Comparison of ENCODE assay signal across 30 mouse cellular contexts in genomic region chr2:114059608-114060007, GRCm38 (mm10). TPM values are rescaled to one million over a fixed set of nuclear protein-coding genes. Genes with fewer than 3 reads are reported as not detected.
DNase-seq lines count a peak whose midpoint lies in the region; TF ChIP-seq lines count a peak whose summit lies in the region.
"Had no signal": no experiment of that assay in that cellular context is flagged by ENCODE, and none has a peak within 500 bp of the region (broad histone marks: within the 10 kb centered on the region; RNA-seq: fewer than 3 reads in every experiment).

No protein-coding gene starts in this region.

- H3K9ac ChIP-seq in heart, adult 2 months (ENCODE audit: low read depth, low read length) = no peak overlapping the region
- H3K9ac ChIP-seq: embryonic facial prominence, embryonic 12.5 days; embryonic facial prominence, embryonic 15.5 days; forebrain, embryonic 12.5 days; forebrain, embryonic 15.5 days; heart, embryonic 13.5 days; hindbrain, embryonic 13.5 days; intestine, embryonic 15.5 days had no signal

- 16% methylated on average over 1 of the region's 1 CpGs for WGBS in heart, adult 2 months
- 81% methylated on average over 1 of the region's 1 CpGs for WGBS in forebrain, embryonic 10.5 days

- no peak for TF ChIP-seq CTCF in heart, adult 2 months (IDR thresholded peaks at IDR 0.05)
- no peak for TF ChIP-seq CTCF in C2C12 (IDR thresholded peaks at IDR 0.05; ENCODE audit: control insufficient read depth, insufficient read depth, insufficient read length)

- H3K4me3 ChIP-seq in heart, adult 2 months = no peak overlapping the region
- no peak overlapping the region for H3K4me3 ChIP-seq in C2C12 (ENCODE audit: insufficient read depth, poor library complexity, severe bottlenecking)
- no peak overlapping the region for H3K4me3 ChIP-seq in myocyte
- no peak overlapping the region for H3K4me3 ChIP-seq in forebrain, embryonic 10.5 days
- H3K4me3 ChIP-seq: embryonic facial prominence, embryonic 12.5 days; embryonic facial prominence, embryonic 15.5 days; forebrain, embryonic 12.5 days; forebrain, embryonic 15.5 days; heart, embryonic 13.5 days; hindbrain, embryonic 10.5 days; hindbrain, embryonic 13.5 days; intestine, embryonic 15.5 days had no signal

- no peak for DNase-seq in heart, adult 2 months
- no peak for DNase-seq in heart, adult 9 months (ENCODE audit: low spot score in 2 of 2)
- peak; percentile 15 for DNase-seq in 3134 (ENCODE audit: extremely low read depth, insufficient read length, low spot score)
- DNase-seq in spleen, postnatal 4 days (ENCODE audit: low spot score in 2 of 2) = no peak
- no peak for DNase-seq in forebrain, embryonic 10.5 days (ENCODE audit: extremely low spot score, low spot score)
- DNase-seq: adrenal gland, postnatal 14 days; cerebellum, adult 11 months; cerebellum, adult 2 months; cerebellum, adult 9-11 months; cerebellum, postnatal 25 days; gastrocnemius, postnatal 25 days; heart, adult 18-20 months; heart, postnatal 36 days; kidney, adult 11 months had no signal

- no peak for TF ChIP-seq POLR2A in heart, adult 2 months (IDR thresholded peaks at IDR 0.05; ENCODE audit: insufficient read depth, low read depth, low read length)
- TF ChIP-seq POLR2A in myocyte (IDR thresholded peaks at IDR 0.05; ENCODE audit: insufficient read length, low read depth) = no peak

- no peak overlapping the region for H3ac ChIP-seq in C2C12 (ENCODE audit: control insufficient read depth, insufficient read length, low read depth)
- no peak overlapping the region for H3ac ChIP-seq in myocyte (ENCODE audit: control insufficient read depth, insufficient read length)

- intact Hi-C loops in heart, adult 2 months (cut with DNase I) = loop anchor here (5.0 kb wide), 1 partner anchor 192 kb away; no protein-coding TSS in a partner anchor

- peak overlapping the region; percentile 28; the same call in 1 of the 2 replicates for H3K27ac ChIP-seq in heart, adult 2 months
- no peak overlapping the region for H3K27ac ChIP-seq in forebrain, embryonic 10.5 days
- H3K27ac ChIP-seq: embryonic facial prominence, embryonic 12.5 days; embryonic facial prominence, embryonic 15.5 days; forebrain, embryonic 12.5 days; forebrain, embryonic 15.5 days; hindbrain, embryonic 10.5 days; hindbrain, embryonic 13.5 days; intestine, embryonic 15.5 days had no signal

- H3K4me1 ChIP-seq in heart, adult 2 months (ENCODE audit: control insufficient read depth, insufficient read depth, low read length) = peaks cover 1% of the 10 kb centered on the region; the same call in 1 of the 2 replicates
- H3K4me1 ChIP-seq in forebrain, embryonic 10.5 days = peaks cover 11% of the 10 kb centered on the region

- no peak for TF ChIP-seq EP300 in heart, adult 2 months (IDR thresholded peaks at IDR 0.05; ENCODE audit: insufficient read depth, low read depth, low read length)

- H3K36me3 ChIP-seq in heart, adult 2 months (ENCODE audit: control insufficient read depth, insufficient read depth, low read length) = peaks cover 31% of the 10 kb centered on the region
- no peaks in the 10 kb centered on the region for H3K36me3 ChIP-seq in C2C12 (ENCODE audit: control insufficient read depth, insufficient read depth)
- H3K36me3 ChIP-seq in myocyte (ENCODE audit: control insufficient read depth, insufficient read depth) = no peaks in the 10 kb centered on the region
- H3K36me3 ChIP-seq in forebrain, embryonic 10.5 days (replicated peaks) = no peaks in the 10 kb centered on the region
- H3K36me3 ChIP-seq: embryonic facial prominence, embryonic 12.5 days; embryonic facial prominence, embryonic 15.5 days; forebrain, embryonic 12.5 days; forebrain, embryonic 15.5 days; heart, embryonic 13.5 days; hindbrain, embryonic 10.5 days; hindbrain, embryonic 13.5 days; intestine, embryonic 15.5 days had no signal

- no peaks in the 10 kb centered on the region for H3K79me3 ChIP-seq in C2C12 (ENCODE audit: low read depth)

- H3K4me2 ChIP-seq in myocyte (ENCODE audit: low read depth) = peak overlapping the region; percentile 42
- H3K4me2 ChIP-seq: embryonic facial prominence, embryonic 12.5 days; embryonic facial prominence, embryonic 15.5 days; forebrain, embryonic 12.5 days; forebrain, embryonic 15.5 days; heart, embryonic 13.5 days; hindbrain, embryonic 13.5 days; intestine, embryonic 15.5 days had no signal

- no peaks in the 10 kb centered on the region for H3K9me3 ChIP-seq in forebrain, embryonic 10.5 days
- H3K9me3 ChIP-seq: embryonic facial prominence, embryonic 12.5 days; embryonic facial prominence, embryonic 15.5 days; forebrain, embryonic 12.5 days; forebrain, embryonic 15.5 days; heart, embryonic 13.5 days; hindbrain, embryonic 10.5 days; hindbrain, embryonic 13.5 days; intestine, embryonic 15.5 days had no signal

- H3K27me3 ChIP-seq in heart, adult 2 months (ENCODE audit: control insufficient read depth, insufficient read depth, low read length) = no peaks in the 10 kb centered on the region
- H3K27me3 ChIP-seq in C2C12 (ENCODE audit: control insufficient read depth, insufficient read depth, insufficient read length) (no peaks in the 10 kb centered on the region), myocyte (ENCODE audit: control insufficient read depth, insufficient read depth, insufficient read length) (no peaks in the 10 kb centered on the region)
- H3K27me3 ChIP-seq in forebrain, embryonic 10.5 days (ENCODE audit: poor library complexity, severe bottlenecking) = no peaks in the 10 kb centered on the region
- H3K27me3 ChIP-seq: embryonic facial prominence, embryonic 12.5 days; embryonic facial prominence, embryonic 15.5 days; forebrain, embryonic 12.5 days; forebrain, embryonic 15.5 days; heart, embryonic 13.5 days; hindbrain, embryonic 13.5 days; intestine, embryonic 15.5 days had no signal

- no peaks in the 10 kb centered on the region for H3K79me2 ChIP-seq in heart, adult 2 months (replicated peaks; ENCODE audit: control insufficient read depth, insufficient read depth, low read length)
- H3K79me2 ChIP-seq in C2C12 (ENCODE audit: control insufficient read depth, insufficient read depth) = no peaks in the 10 kb centered on the region
- H3K79me2 ChIP-seq in myocyte (ENCODE audit: control insufficient read depth, insufficient read depth) = no peaks in the 10 kb centered on the region

TF ChIP-seq in C2C12, 6 proteins besides CTCF, POLR2A, EP300 and RAD21:
- peak; percentile 73 for TF ChIP-seq FOSL1 (IDR thresholded peaks at IDR 0.05; ENCODE audit: insufficient read depth, low read length, poor library complexity, severe bottlenecking)
- no peak for TF ChIP-seq MAX (IDR thresholded peaks at IDR 0.05)
TF ChIP-seq in C2C12: peak in this region for 1.

TF ChIP-seq in myocyte, 11 proteins besides CTCF, POLR2A, EP300 and RAD21:
- TF ChIP-seq REST (IDR thresholded peaks at IDR 0.05; ENCODE audit: insufficient read depth, insufficient read length) (no peak), POLR2AphosphoS2 (IDR thresholded peaks at IDR 0.05; ENCODE audit: insufficient read length, low read depth) (no peak), SRF (IDR thresholded peaks at IDR 0.05; ENCODE audit: control insufficient read depth, insufficient read length, low read depth) (no peak), MYOD1 (IDR thresholded peaks at IDR 0.05; ENCODE audit: control insufficient read depth in 1 of 3, insufficient read length in 2 of 3, low read depth in 2 of 3) (no peak), MYOG (IDR thresholded peaks at IDR 0.05; ENCODE audit: control insufficient read depth in 1 of 3, insufficient read depth in 1 of 3, insufficient read length in 2 of 3, low read depth in 2 of 3) (no peak), E2F4 (IDR thresholded peaks at IDR 0.05; ENCODE audit: insufficient read depth) (no peak), MAX (IDR thresholded peaks at IDR 0.05; ENCODE audit: low read depth) (no peak), TCF3 (IDR thresholded peaks at IDR 0.05; ENCODE audit: insufficient read length, low read depth) (no peak), USF1 (IDR thresholded peaks at IDR 0.05; ENCODE audit: low read depth) (no peak), TCF12 (IDR thresholded peaks at IDR 0.05; ENCODE audit: insufficient read depth, poor library complexity, severe bottlenecking) (no peak), CEBPB (IDR thresholded peaks at IDR 0.05; ENCODE audit: insufficient read depth, poor library complexity, severe bottlenecking) (no peak)

RNA-seq across cellular contexts. Expression of gene Actc1, which starts 6.3 kb away (rescaled TPM):
- over 10,000 TPM in 1 of 2 experiments, 1,000 to 10,000 TPM in 1; 9,778 to 11,260 TPM for total RNA-seq in heart, adult 2 months (2021)
- 24,627 and 41,572 TPM in 2 replicates for polyA plus RNA-seq in heart, adult 2 months (2012; rRNA removed)
- polyA plus RNA-seq in C2C12 (2012; fragmentation: generic; extraction: Trizol) (8.0 TPM), myocyte (2012; fragmentation: generic; extraction: Trizol) (2,846 TPM)
- 1.5 and 1.6 TPM in 2 replicates for polyA plus RNA-seq in forebrain, embryonic 10.5 days (2016; fragmentation: Nextera tagmentation; extraction: Ambion mirVana)
- total RNA-seq: common myeloid progenitor, adult 5-6 weeks had no signal
- polyA plus RNA-seq: activated CD4-positive, CD25-positive, alpha-beta regulatory T cell, adult 4 months; cerebellum, adult 2 months had no signal

RNA-seq across cellular contexts. Expression of gene Gjd2, which starts 46.2 kb away (rescaled TPM):
- total RNA-seq in heart, adult 2 months (2021) = not detected
- polyA plus RNA-seq in heart, adult 2 months (2012; rRNA removed) = 0.06 TPM in 1 of 2 replicates, not detected in the other
- polyA plus RNA-seq in C2C12 (2012; fragmentation: generic; extraction: Trizol) (not detected), myocyte (2012; fragmentation: generic; extraction: Trizol) (not detected)
- 0.23 and 0.30 TPM in 2 replicates for polyA plus RNA-seq in forebrain, embryonic 10.5 days (2016; fragmentation: Nextera tagmentation; extraction: Ambion mirVana)
- total RNA-seq: common myeloid progenitor, adult 5-6 weeks; ES-E14; gastrocnemius, adult 8-10 months; gastrocnemius, postnatal 25 days; heart, adult 18-20 months; heart, postnatal 36 days had no signal
- polyA plus RNA-seq: activated CD4-positive, CD25-positive, alpha-beta regulatory T cell, adult 4 months; gonadal fat pad, adult 2 months; heart, embryonic 13.5 days; heart, postnatal 0 days had no signal

Comparison
In these comparisons a context has a peak if more than half of its experiments do, and no peak if none do; other contexts are left out.
1. RNA of gene Actc1, which starts 6.3 kb away (polyA plus RNA-seq): 24,627 to 41,572 TPM in heart, adult 2 months and 2,846 TPM in myocyte (single experiment); 8.0 TPM in C2C12 (single experiment) and 1.5 to 1.6 TPM in forebrain, embryonic 10.5 days; every median in the first group is over 100 times any median in the second.